Mouse (Mus musculus) small intestine, adult 2 months (tissue): ENCODE results near the gene Crnkl1.

ENCODE experiments used
- CTCF ChIP-seq: fragments of 200-500 bp; IDR thresholded peaks from 2 replicates; pipeline ENCODE4 v1.5.1; 2012; ENCODE audit warnings: low read depth, mild to moderate bottlenecking, control low read depth, inconsistent platforms, low read length, moderate library complexity, mixed read lengths; ENCODE audit not compliant: insufficient replicate concordance, insufficient read length; ENCODE audit errors: extremely low read depth
- POLR2A ChIP-seq: fragments of 200-500 bp; IDR thresholded peaks from 2 replicates; pipeline ENCODE4 v1.6.1; 2012; ENCODE audit warnings: low read depth, mild to moderate bottlenecking, control low read depth, inconsistent platforms, low read length, moderate library complexity

GRCm38 (mm10) chr2:145952726-145953125, 17.9 kb upstream of the Crnkl1 start:
- TF ChIP-seq POLR2A (no peak), CTCF (no peak)
